Mouse (Mus musculus) G1E (cell line): ENCODE measurements around the gene Acot12. TPM values are rescaled to one million over a fixed set of nuclear protein-coding genes. Genes with fewer than 3 reads are reported as not detected.

ENCODE experiments used
- ATAC-seq: 2 replicates; pipeline ENCODE4 v1.8.0; 2016; ENCODE audit warnings: mild to moderate bottlenecking; ENCODE audit not compliant: insufficient number of reproducible peaks, poor library complexity, low FRiP score, severe bottlenecking; ENCODE audit errors: extremely low read depth
- DNase-seq: peaks from one replicate; pipeline ENCODE4 v3.0.0; 2012; ENCODE audit warnings: low spot score
- H3K27me3 ChIP-seq: 2 replicates; pipeline ENCODE4 v1.6.1; 2012; ENCODE audit warnings: mild to moderate bottlenecking, low read length, inconsistent platforms; ENCODE audit not compliant: insufficient read depth
- H3K36me3 ChIP-seq: replicated peaks from 2 replicates; pipeline ENCODE3; 2012; ENCODE audit warnings: mild to moderate bottlenecking, inconsistent platforms
- H3K4me1 ChIP-seq: 2 replicates; pipeline ENCODE4 v1.6.1; 2012; ENCODE audit warnings: low read depth, low read length, inconsistent platforms, mixed read lengths; ENCODE audit not compliant: insufficient read depth
- H3K4me3 ChIP-seq: 2 replicates; pipeline ENCODE4 v1.5.1; 2012; ENCODE audit warnings: low read depth, mild to moderate bottlenecking, inconsistent platforms, low read length, moderate library complexity, mixed read lengths
- H3K9me3 ChIP-seq: replicated peaks from 2 replicates; pipeline ENCODE4 v1.6.1; 2012; ENCODE audit warnings: inconsistent platforms
- CTCF ChIP-seq: IDR thresholded peaks from 2 replicates; pipeline ENCODE4 v1.5.1; 2012; ENCODE audit warnings: low read depth, low read length, inconsistent platforms, mixed read lengths
- GATA1 ChIP-seq: IDR thresholded peaks from 2 replicates; pipeline ENCODE4 v1.6.1; 2012; ENCODE audit warnings: borderline replicate concordance, low read length, inconsistent platforms, mixed read lengths
- GATA2 ChIP-seq: IDR thresholded peaks from 2 replicates; pipeline ENCODE4 v1.6.1; 2012; ENCODE audit warnings: low read depth, low read length, inconsistent platforms, borderline replicate concordance
- POLR2AphosphoS5 ChIP-seq: IDR thresholded peaks from 2 replicates; pipeline ENCODE4 v1.6.1; 2012; ENCODE audit warnings: low read depth, low read length, inconsistent platforms; ENCODE audit not compliant: insufficient replicate concordance
- TAL1 ChIP-seq: conservative IDR thresholded peaks from 2 replicates; pipeline ENCODE4 v1.6.1; 2012; ENCODE audit warnings: low read depth, low read length, inconsistent platforms, mixed read lengths
- polyA plus RNA-seq: library from polyadenylated mRNA; stranded (reverse); fragments of >175 nt; gene quantifications from 2 replicates; pipeline ENCODE4 v1.2.3, GENCODE M21; 2012
- total RNA-seq, 2 experiments: library from RNA; stranded (forward) in 1 of 2; stranded (reverse) in 1 of 2; fragments of 200-1000 nt in 1 of 2; fragments of >200 nt in 1 of 2; fragmentation: Nextera tagmentation in 1 of 2; gene quantifications; 2 replicates each; pipeline ENCODE4 v1.2.3; 2014 to 2017

Gene Acot12
- total and polyA plus RNA-seq, 3 experiments: not detected

DNA sequence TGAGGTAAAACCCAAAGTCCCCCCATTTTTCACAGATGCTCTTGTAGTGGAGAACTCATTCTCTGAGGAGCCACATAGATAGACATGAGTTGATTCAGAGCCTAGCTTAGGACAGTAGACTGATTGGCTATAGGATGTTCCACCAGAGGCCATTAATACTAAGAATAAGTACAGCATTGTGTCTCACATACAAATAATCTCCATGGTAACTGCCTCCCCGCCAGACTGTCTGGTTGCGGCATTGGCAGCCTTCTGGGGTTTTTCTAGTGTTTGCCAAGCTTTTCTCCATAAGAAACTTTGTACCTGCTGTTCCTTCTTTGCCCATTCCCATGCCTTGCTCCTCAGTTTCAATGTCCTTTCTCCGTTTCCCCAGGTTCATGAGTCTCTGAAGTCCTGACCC lies 1.9 kb downstream of the Acot12 start:
- TF ChIP-seq TAL1 (no peak), GATA2 (no peak), POLR2AphosphoS5 (no peak), GATA1 (no peak), CTCF (no peak)
- ATAC-seq: no peak
- no peaks in the 10 kb centered on the region for H3K36me3 ChIP-seq

DNA sequence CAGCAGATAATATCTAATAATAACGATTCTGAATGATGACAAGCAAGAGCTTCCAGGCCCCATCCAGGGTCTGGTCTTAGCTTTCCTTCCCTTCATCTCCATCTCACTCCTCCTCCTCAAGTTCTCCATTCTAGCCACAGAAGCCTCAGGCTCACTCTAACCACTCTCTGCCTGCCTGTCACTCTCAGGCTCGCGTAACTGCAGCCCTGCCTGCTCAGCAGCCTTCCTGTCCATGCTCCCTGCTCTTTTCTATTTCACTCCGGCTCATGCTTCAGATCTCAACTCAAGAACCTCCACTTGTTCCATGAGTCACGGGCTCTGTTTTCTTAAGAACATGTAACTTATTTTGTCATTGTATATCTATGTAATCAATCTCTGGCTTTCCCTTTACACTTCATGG lies 5.2 kb downstream of the Acot12 start:
- Histone ChIP-seq H3K9me3 (no peaks in the 10 kb centered on the region; the same call in 1 of the 2 replicates), H3K4me1 (no peaks in the 10 kb centered on the region), H3K27me3 (peaks cover 6% of the 10 kb centered on the region; the same call in 1 of the 2 replicates), H3K36me3 (no peaks in the 10 kb centered on the region), H3K4me3 (no peak overlapping the region)
- TF ChIP-seq CTCF: no peak
- no peak for TF ChIP-seq GATA2
- no peak for TF ChIP-seq TAL1
- no peak for TF ChIP-seq POLR2AphosphoS5
- no peak for TF ChIP-seq GATA1
- ATAC-seq: no peak
- no peak for DNase-seq

More for the DNA sequence above, 1.9 kb downstream of the Acot12 start:
- Histone ChIP-seq H3K4me3 (no peak overlapping the region), H3K27me3 (peaks cover 18% of the 10 kb centered on the region; the same call in 1 of the 2 replicates), H3K4me1 (no peaks in the 10 kb centered on the region), H3K9me3 (no peaks in the 10 kb centered on the region; the same call in 1 of the 2 replicates)
- no peak for DNase-seq

DNA sequence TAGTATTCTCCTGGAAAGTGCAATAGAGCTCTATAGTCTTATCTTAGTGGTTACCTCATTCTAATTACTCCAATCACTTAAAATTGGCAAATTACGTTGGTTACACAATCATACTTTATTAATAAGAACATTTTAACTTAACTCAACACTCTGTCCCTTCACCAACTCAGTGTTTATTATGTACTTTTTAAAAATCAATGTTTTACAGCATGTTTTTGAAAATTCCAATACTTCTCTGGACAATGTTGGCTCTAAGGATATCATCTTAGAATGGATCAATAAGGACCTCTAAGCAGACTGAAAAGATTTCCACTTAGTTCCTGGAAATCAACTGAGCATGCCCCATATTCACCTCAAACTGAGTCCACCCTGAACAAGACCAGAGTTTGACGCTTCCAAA lies 7.1 kb downstream of the Acot12 start:
- H3K4me3 ChIP-seq: no peak overlapping the region
- H3K4me1 ChIP-seq: no peaks in the 10 kb centered on the region
- H3K27me3 ChIP-seq: peaks cover 3% of the 10 kb centered on the region; the same call in 1 of the 2 replicates
- no peak for TF ChIP-seq GATA2
- TF ChIP-seq POLR2AphosphoS5: no peak
- TF ChIP-seq TAL1: no peak
- no peak for TF ChIP-seq GATA1
- no peak for TF ChIP-seq CTCF
- DNase-seq (no peak), ATAC-seq (no peak)
- no peaks in the 10 kb centered on the region; the same call in 1 of the 2 replicates for H3K9me3 ChIP-seq
- no peaks in the 10 kb centered on the region for H3K36me3 ChIP-seq

DNA sequence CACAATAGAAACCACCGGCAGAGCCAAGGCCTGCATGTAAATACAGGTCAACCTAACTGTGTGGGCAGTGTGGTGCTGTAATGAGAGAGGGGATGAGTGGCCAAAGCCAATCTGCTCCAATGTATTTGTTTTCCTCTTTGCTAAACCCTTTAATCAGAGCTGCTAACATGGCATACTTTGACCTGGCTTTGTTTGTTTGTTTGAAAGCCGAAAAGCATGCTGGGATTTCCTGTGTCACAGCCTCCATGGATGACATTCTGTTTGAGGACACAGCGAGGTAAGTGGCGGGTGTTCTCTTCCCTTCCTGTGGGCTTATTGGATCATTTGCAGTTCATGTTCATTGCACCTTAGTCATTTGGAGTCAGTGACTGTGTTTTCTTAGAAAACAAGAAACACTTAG lies 8.7 kb downstream of the Acot12 start:
- ATAC-seq (no peak), DNase-seq (no peak)
- Histone ChIP-seq H3K27me3 (peaks cover 5% of the 10 kb centered on the region; the same call in 1 of the 2 replicates), H3K36me3 (no peaks in the 10 kb centered on the region), H3K4me1 (no peaks in the 10 kb centered on the region), H3K4me3 (no peak overlapping the region), H3K9me3 (no peaks in the 10 kb centered on the region; the same call in 1 of the 2 replicates)
- TF ChIP-seq CTCF (no peak), TAL1 (no peak), POLR2AphosphoS5 (no peak), GATA1 (no peak), GATA2 (no peak)

DNA sequence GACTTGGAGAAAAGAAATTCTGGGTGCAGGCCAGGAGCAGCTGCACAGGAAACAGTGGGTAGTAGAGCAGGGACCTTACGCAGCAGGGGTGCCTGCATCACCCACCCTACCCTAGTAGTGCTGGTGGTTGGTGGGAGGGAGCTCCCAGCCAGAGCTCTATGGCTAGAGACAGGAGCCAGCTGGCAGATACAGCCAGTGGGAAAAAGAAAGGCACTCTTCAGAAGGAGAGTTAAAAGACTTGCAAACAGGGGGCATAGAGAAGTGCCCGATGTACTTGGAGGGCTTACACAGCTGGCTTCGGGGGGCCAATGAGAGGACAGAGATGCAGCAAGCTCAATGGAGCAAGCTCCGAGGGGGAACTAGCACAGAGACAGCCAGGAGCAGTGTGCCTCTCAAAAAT lies 12.4 kb downstream of the Acot12 start:
- H3K9me3 ChIP-seq: no peaks in the 10 kb centered on the region
- no peak for ATAC-seq
- no peaks in the 10 kb centered on the region for H3K4me1 ChIP-seq
- peaks cover 7% of the 10 kb centered on the region for H3K27me3 ChIP-seq
- H3K36me3 ChIP-seq: no peaks in the 10 kb centered on the region
- TF ChIP-seq POLR2AphosphoS5 (no peak), GATA2 (no peak), GATA1 (no peak), TAL1 (no peak), CTCF (no peak)
- DNase-seq: no peak
- no peak overlapping the region for H3K4me3 ChIP-seq

DNA sequence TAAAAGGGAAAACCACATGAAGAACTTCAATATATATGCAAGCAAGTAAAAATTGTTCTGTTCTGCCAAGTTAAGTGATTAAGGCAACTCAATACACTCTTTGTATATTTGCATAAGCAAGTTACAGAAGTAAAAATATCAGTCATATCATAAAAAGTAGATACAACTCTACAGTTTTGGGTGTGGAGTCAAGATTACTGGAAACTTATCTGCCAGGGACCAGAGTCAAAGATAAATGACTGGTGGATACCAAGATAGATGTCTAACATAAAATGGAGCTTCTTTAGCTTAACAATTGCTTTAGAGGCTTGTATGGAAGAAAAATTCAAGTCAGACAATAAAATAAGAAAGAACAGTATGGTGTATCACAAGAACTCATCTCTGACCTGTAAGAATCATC lies 13.4 kb downstream of the Acot12 start:
- peaks cover 7% of the 10 kb centered on the region for H3K27me3 ChIP-seq
- ATAC-seq: no peak
- no peak for TF ChIP-seq GATA1
- no peak for TF ChIP-seq GATA2
- TF ChIP-seq TAL1: no peak
- TF ChIP-seq CTCF: no peak
- TF ChIP-seq POLR2AphosphoS5: no peak

More for the DNA sequence above, 13.4 kb downstream of the Acot12 start:
- H3K36me3 ChIP-seq: no peaks in the 10 kb centered on the region
- no peaks in the 10 kb centered on the region for H3K4me1 ChIP-seq
- no peak overlapping the region for H3K4me3 ChIP-seq
- no peak for DNase-seq
- H3K9me3 ChIP-seq: no peaks in the 10 kb centered on the region
